Mouse (Mus musculus) myocyte (in vitro differentiated cells): ENCODE measurements around the gene H2-DMa. TPM values are rescaled to one million over a fixed set of nuclear protein-coding genes. Genes with fewer than 3 reads are reported as not detected.
A peak's percentile ranks its signal among the peaks of the same experiment; 100 is the strongest.

Experiments used
- H3K27me3 ChIP-seq: one replicate; pipeline ENCODE4 v1.6.1; 2011; ENCODE audit not compliant: control insufficient read depth, insufficient read depth, insufficient read length
- H3K36me3 ChIP-seq: one replicate; pipeline ENCODE4 v1.6.1; 2011; ENCODE audit not compliant: control insufficient read depth, insufficient read depth
- H3K4me2 ChIP-seq: one replicate; pipeline ENCODE4 v1.6.1; 2011; ENCODE audit warnings: low read depth, control low read depth
- H3K4me3 ChIP-seq: one replicate; pipeline ENCODE4 v1.5.1; 2011; ENCODE audit warnings: mild to moderate bottlenecking, control low read depth, moderate library complexity
- H3K79me2 ChIP-seq: one replicate; pipeline ENCODE4 v1.6.1; 2011; ENCODE audit not compliant: control insufficient read depth, insufficient read depth
- H3ac ChIP-seq: one replicate; pipeline ENCODE4 v1.6.1; 2011; ENCODE audit not compliant: control insufficient read depth, insufficient read length
- CEBPB ChIP-seq: IDR thresholded peaks from 2 replicates; pipeline ENCODE4 v1.6.1; 2011; ENCODE audit warnings: mild to moderate bottlenecking, moderate library complexity; ENCODE audit not compliant: poor library complexity, insufficient read depth, severe bottlenecking
- E2F4 ChIP-seq: IDR thresholded peaks from one replicate; pipeline ENCODE4 v1.6.1; 2011; ENCODE audit warnings: mild to moderate bottlenecking, control low read depth, moderate library complexity; ENCODE audit not compliant: insufficient read depth
- MAX ChIP-seq: IDR thresholded peaks from one replicate; pipeline ENCODE4 v1.6.1; 2011; ENCODE audit warnings: low read depth, mild to moderate bottlenecking, control low read depth
- MYOD1 ChIP-seq, 3 experiments: IDR thresholded peaks; one replicate each; pipeline ENCODE4 v1.6.1; 2011; ENCODE audit warnings: control low read depth in 2 of 3, low read depth in 2 of 3, mild to moderate bottlenecking in 2 of 3, moderate library complexity in 1 of 3; ENCODE audit not compliant: insufficient read length in 2 of 3, control insufficient read depth in 1 of 3
- MYOG ChIP-seq, 3 experiments: IDR thresholded peaks; one replicate each; pipeline ENCODE4 v1.6.1; 2011; ENCODE audit warnings: control low read depth in 2 of 3, low read depth in 2 of 3, mild to moderate bottlenecking in 2 of 3; ENCODE audit not compliant: insufficient read length in 2 of 3, control insufficient read depth in 1 of 3, insufficient read depth in 1 of 3
- POLR2A ChIP-seq: IDR thresholded peaks from one replicate; pipeline ENCODE4 v1.6.1; 2011; ENCODE audit warnings: low read depth, mild to moderate bottlenecking, control low read depth, moderate library complexity; ENCODE audit not compliant: insufficient read length
- POLR2AphosphoS2 ChIP-seq: IDR thresholded peaks from one replicate; pipeline ENCODE4 v1.6.1; 2011; ENCODE audit warnings: low read depth, control low read depth; ENCODE audit not compliant: insufficient read length
- REST ChIP-seq: IDR thresholded peaks from one replicate; pipeline ENCODE4 v1.6.1; 2011; ENCODE audit warnings: mild to moderate bottlenecking, control low read depth, moderate library complexity; ENCODE audit not compliant: insufficient read depth, insufficient read length
- SRF ChIP-seq: IDR thresholded peaks from one replicate; pipeline ENCODE4 v1.6.1; 2011; ENCODE audit warnings: low read depth; ENCODE audit not compliant: control insufficient read depth, insufficient read length
- TCF12 ChIP-seq: IDR thresholded peaks from one replicate; pipeline ENCODE4 v1.6.1; 2011; ENCODE audit warnings: mild to moderate bottlenecking, control low read depth; ENCODE audit not compliant: poor library complexity, insufficient read depth, severe bottlenecking
- TCF3 ChIP-seq: IDR thresholded peaks from one replicate; pipeline ENCODE4 v1.6.1; 2011; ENCODE audit warnings: low read depth, control low read depth; ENCODE audit not compliant: insufficient read length
- USF1 ChIP-seq: IDR thresholded peaks from one replicate; pipeline ENCODE4 v1.6.1; 2011; ENCODE audit warnings: low read depth, mild to moderate bottlenecking, control low read depth, moderate library complexity
- polyA plus RNA-seq: library from polyadenylated mRNA; unstranded; fragments of >200 nt; fragmentation: generic; extraction: Trizol; gene quantifications from one replicate; pipeline ENCODE4 v1.2.1, GENCODE M21; 2012; ENCODE audit warnings: missing spikeins

H2-DMa gene
- polyA plus RNA-seq, 1 experiment = 7.2 TPM

DNA sequence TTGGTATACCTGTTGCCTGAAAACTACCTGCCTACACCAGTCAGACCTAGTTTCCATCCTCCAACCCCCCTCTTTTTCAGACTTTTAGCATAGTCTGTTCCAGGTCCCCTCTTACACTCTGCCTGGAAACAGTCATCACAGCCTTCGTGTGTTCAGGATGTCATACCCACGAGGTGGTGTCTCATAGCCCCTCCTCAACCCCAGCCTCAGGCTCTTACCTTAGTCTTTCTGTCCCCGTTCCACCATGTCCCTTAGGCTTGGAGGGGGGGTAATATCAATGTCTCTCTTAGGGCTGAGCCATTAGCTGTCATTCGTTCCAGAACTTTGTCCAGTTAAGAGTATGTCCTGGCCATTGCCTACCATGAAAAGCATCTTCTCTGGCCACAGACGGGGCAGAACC is 18.2 kb upstream of the H2-DMa start:
- Histone ChIP-seq H3K36me3 (no peaks in the 10 kb centered on the region), H3K4me2 (no peak overlapping the region), H3K4me3 (no peak overlapping the region), H3ac (no peak overlapping the region), H3K27me3 (no peaks in the 10 kb centered on the region), H3K79me2 (no peaks in the 10 kb centered on the region)
- TF ChIP-seq POLR2AphosphoS2 (no peak), TCF3 (no peak), MYOD1 (IDR thresholded peaks at IDR 0.05; ENCODE audit: control insufficient read depth in 1 of 3, insufficient read length in 2 of 3, low read depth in 2 of 3) (no peak), MYOG (IDR thresholded peaks at IDR 0.05; ENCODE audit: control insufficient read depth in 1 of 3, insufficient read depth in 1 of 3, insufficient read length in 2 of 3, low read depth in 2 of 3) (no peak), USF1 (no peak), MAX (no peak), SRF (no peak), POLR2A (no peak), REST (no peak), E2F4 (no peak), CEBPB (no peak), TCF12 (no peak)

DNA sequence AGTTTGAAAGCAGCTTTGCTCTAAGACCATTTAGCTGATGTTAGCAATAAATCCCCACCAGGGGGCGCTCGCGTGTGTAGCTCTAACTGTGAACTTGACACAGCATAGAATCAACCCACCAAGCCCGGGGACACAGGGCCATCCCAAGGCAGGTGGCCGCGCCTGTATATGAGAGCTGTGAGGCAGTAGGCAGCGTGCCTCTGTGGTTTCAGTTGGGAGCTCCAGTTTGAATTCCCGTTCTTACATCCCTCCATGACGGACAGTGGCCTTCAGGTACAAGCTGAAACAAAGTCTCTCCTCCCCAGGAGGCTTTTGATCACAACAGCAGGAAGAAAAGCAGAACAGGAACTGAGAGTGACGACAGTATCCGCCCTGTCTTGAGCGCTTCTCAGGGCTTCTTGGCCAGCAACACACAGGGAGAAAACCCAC is 17.7 kb upstream of the H2-DMa start:
- no peaks in the 10 kb centered on the region for H3K27me3 ChIP-seq
- H3K79me2 ChIP-seq = no peaks in the 10 kb centered on the region
- H3ac ChIP-seq = no peak overlapping the region
- TF ChIP-seq POLR2A (no peak), CEBPB (no peak), MYOG (IDR thresholded peaks at IDR 0.05; ENCODE audit: control insufficient read depth in 1 of 3, insufficient read depth in 1 of 3, insufficient read length in 2 of 3, low read depth in 2 of 3) (peak in 1 of 3 experiments; percentile 26), MYOD1 (IDR thresholded peaks at IDR 0.05; ENCODE audit: control insufficient read depth in 1 of 3, insufficient read length in 2 of 3, low read depth in 2 of 3) (no peak)
- H3K4me3 ChIP-seq = no peak overlapping the region
- no peaks in the 10 kb centered on the region for H3K36me3 ChIP-seq
- H3K4me2 ChIP-seq = peak overlapping the region; percentile 65

DNA sequence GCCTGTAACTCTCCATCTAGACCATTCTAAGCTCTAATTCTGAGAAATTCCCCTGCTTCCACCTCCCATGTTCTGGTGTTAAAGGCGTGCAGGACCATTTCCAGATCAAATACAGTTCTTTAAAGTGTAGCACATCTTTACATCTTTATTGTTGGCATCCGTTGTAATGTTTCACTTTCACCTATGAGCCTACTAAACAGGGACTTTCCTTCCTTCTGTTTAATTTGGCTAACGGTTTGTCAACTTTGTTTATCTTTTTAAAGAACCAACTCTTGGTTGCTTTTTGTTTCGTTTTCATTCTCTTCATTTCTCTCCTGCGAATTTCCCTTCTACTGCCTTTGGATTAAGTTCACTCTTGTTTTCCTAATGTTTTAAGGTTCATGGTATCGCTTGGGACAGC is 16.5 kb upstream of the H2-DMa start:
- Histone ChIP-seq H3K79me2 (no peaks in the 10 kb centered on the region), H3K36me3 (no peaks in the 10 kb centered on the region), H3K4me2 (peak overlapping the region; percentile 30), H3K4me3 (no peak overlapping the region), H3ac (no peak overlapping the region), H3K27me3 (no peaks in the 10 kb centered on the region)
- TF ChIP-seq POLR2AphosphoS2 (no peak), MAX (no peak), E2F4 (no peak), CEBPB (no peak), MYOD1 (IDR thresholded peaks at IDR 0.05; ENCODE audit: control insufficient read depth in 1 of 3, insufficient read length in 2 of 3, low read depth in 2 of 3) (no peak), MYOG (IDR thresholded peaks at IDR 0.05; ENCODE audit: control insufficient read depth in 1 of 3, insufficient read depth in 1 of 3, insufficient read length in 2 of 3, low read depth in 2 of 3) (no peak), TCF12 (no peak), USF1 (no peak), POLR2A (no peak), REST (no peak), SRF (no peak), TCF3 (no peak)

DNA sequence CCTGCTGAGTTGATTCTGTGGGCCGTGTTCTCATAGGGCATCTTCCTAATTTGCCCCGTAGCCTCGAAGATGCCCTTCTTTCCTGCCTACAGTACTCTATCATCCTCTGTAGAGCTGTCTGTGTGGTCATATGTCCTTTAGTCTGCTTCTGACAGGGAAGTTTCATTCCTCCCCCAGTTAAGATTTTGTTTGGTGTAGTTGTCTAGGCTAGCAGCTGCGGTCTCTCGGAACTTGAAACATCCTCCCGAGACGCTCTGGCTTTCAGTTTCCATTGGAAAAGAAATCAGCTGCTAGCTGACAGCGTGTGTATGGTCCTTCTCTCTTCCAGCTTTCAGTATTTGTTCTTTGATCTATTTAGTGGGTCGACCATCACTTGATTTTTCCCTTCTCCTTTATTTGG is 14.5 kb upstream of the H2-DMa start:
- no peak overlapping the region for H3K4me3 ChIP-seq
- H3ac ChIP-seq = no peak overlapping the region
- H3K27me3 ChIP-seq = no peaks in the 10 kb centered on the region
- H3K4me2 ChIP-seq = no peak overlapping the region
- H3K36me3 ChIP-seq = no peaks in the 10 kb centered on the region
- TF ChIP-seq E2F4 (no peak), TCF12 (no peak), TCF3 (no peak), CEBPB (no peak), POLR2A (no peak), REST (no peak), MYOG (IDR thresholded peaks at IDR 0.05; ENCODE audit: control insufficient read depth in 1 of 3, insufficient read depth in 1 of 3, insufficient read length in 2 of 3, low read depth in 2 of 3) (no peak), SRF (no peak)
- no peaks in the 10 kb centered on the region for H3K79me2 ChIP-seq

DNA sequence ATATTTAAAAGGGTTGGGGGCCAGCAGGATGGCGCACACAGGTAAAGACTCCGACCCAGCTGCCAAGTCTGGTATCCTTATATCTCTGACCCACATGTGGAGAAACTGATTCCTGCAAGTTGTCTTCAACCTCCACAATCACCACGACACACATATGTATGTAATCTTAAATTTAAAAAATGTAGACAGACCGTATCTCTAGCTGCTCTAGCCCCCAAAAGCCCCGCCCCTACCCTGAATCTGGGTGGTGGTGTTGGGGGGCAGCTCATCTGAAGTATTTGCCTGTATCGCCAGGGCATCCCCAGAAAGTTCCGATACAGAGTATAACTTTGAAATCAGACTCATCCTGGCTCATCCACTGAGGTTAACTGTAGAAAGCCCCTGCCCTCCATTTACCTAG is 12.8 kb upstream of the H2-DMa start:
- H3K36me3 ChIP-seq = peaks cover 6% of the 10 kb centered on the region
- H3K4me3 ChIP-seq = no peak overlapping the region
- no peaks in the 10 kb centered on the region for H3K79me2 ChIP-seq
- H3K4me2 ChIP-seq = no peak overlapping the region
- no peak overlapping the region for H3ac ChIP-seq
- TF ChIP-seq E2F4 (no peak), MYOG (IDR thresholded peaks at IDR 0.05; ENCODE audit: control insufficient read depth in 1 of 3, insufficient read depth in 1 of 3, insufficient read length in 2 of 3, low read depth in 2 of 3) (no peak), REST (no peak), CEBPB (no peak)
- H3K27me3 ChIP-seq = no peaks in the 10 kb centered on the region
